Mouse (Mus musculus): ENCODE data around the gene Dcun1d2.
"Not testable (repeated sequence)": the region's sequence is repeated elsewhere in the genome, so short reads cannot be mapped to it uniquely, and the experiment has no call there.

Gene Dcun1d2

DNA sequence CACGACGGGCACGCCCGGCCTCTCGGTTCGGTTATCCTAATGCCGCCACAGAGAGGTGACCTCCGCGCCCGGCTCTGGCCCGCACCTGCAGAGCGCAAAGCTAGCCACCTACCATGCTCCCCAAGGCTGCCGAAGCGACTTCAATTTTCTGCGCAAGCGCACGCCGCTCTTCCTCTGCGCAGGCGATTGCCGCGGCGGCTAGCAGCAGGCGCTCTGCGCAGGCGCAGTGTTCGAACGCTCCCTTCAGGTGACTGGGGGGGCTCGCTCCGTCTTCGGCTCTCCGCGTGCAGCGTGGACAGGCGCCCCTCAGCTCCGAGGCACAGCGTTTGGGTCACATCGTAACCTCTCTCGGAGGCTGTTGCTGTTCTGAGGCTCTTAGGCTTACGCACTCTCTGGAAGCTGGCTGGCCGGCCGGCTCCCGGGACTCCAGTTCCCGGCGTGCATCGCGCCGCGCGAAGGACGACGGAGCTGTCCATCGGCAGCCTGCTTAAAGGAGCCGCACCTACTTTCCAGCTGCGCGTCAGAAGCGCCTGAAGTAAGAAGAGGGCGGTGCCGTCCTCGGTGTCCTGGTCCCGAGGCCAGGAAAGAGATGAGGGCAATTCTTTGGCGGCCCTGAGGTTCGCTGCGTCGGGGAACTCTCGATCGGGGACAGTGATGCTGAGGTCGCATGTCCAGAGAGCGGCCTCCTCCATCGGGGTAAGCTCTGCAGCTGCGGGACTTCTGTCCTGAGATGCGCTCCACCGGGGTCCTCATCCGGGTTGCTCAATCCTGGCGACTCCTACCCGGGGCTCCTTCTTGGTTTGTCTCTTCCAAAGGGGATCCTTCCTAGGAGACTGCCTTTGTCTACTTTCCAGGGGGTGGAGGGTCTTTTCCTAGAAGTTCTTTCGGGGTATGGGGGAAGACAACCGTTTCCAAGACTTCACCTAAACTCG, at the start of gene Dcun1d2, which contains the start of gene Tmco3:
Gene Dcun1d2 (minus strand): TSS at position 440 of the 932 bp plus-strand sequence.
Gene Tmco3 (plus strand): TSS at position 499 of the 932 bp plus-strand sequence.
- peak; percentile 84 for DNase-seq (ENCODE audit: extremely low read depth, low read depth)

DNA sequence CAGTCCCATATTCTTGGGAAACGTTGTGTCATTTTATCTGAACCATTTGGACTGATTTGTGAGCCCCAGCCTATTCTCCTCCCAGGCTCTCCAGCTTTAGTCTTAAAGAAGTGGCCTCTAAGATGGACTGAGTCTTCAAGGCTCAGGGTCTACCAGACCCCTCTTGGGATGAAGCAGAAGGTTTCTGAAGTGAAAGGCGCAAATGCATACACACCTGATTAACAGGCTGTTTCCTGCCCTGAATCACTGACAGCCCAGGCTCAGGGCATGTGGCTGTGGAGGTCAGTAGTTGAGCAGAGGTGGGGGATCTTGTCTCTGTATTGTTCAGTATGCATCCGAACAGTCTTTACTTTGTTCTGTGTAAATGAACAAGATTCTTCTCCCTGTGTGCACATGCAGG, 49.7 kb upstream of the Dcun1d2 start:
- no peak for DNase-seq (ENCODE audit: extremely low read depth, low read depth)

DNA sequence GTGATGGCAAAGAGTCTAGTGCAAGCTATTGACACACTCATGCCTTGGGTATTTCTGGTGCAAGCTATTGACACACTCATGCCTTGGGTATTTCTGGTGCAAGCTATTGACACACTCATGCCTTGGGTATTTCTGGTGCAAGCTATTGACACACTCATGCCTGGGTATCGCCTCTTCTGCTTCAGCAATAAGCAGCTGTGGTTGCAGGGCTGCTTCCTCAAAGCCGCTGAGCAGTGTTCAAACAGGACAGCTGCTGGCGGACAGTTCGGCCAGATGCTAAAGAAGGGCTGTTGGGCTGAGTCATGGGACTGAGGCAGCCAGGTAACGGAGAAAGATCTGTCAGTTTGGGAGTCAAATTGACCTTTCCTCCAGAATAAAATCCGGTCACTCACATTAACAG, 49.3 kb upstream of the Dcun1d2 start:
- DNase-seq (ENCODE audit: extremely low read depth, low read depth): not testable (repeated sequence)

DNA sequence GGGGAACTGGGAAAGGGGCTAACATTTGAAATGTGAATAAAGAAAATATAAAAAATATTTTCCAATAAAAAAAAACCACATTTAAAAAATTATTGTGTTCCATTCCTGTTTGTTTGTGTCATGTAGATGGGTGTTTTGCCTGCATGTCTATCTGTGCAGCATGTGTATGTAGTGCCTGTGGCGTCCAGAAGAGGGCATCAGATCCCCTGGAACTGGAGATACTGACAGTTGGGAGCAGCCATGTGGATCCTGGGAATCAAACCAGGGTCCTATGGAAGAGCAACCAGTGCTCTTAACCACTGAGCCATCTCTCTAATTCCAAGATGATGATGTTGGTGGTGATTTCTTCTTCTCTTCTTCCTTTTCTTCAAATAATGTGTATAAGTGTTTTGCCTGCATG, 46.7 kb upstream of the Dcun1d2 start:
- DNase-seq (ENCODE audit: extremely low read depth, low read depth): no peak

DNA sequence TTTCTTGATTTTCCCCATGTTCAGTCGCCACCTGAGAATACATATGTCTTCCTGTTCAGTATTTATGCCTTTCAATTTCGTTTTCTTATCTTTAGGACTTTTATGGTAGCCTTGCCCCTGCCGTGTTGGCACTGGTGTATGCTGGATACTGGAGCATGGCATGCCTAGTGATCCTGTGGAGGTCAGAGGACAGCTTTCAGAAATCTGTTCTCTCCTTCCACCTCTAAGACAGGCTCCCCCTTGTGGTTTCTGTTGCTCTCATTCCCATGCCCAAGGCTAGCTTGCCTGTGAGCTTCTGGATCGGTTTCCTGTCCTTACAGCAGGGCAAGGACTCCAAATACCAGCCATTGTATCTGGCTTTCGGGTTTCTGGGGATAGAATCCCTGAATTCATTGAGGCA, 38.7 kb upstream of the Dcun1d2 start:
- DNase-seq (ENCODE audit: extremely low read depth, low read depth): no peak

DNA sequence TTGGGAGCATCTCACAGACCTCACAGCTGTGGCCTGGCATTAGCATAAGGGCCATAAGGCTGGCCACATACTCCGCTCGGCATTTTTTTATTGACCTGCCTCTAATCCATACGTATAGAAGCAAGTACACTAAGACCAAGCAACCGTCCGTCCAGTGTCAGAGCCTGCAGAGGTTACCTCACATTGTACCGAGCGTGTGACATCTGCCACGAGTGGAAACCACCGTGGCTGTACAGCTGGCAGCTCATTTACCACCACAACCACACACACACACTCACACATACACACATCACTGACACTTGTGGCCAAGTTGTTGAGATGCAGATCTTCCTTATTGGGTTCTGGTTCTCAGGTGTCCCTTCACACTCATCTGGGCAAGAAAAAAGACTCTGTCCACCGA, 28.7 kb upstream of the Dcun1d2 start:
- DNase-seq (ENCODE audit: extremely low read depth, low read depth): no peak

DNA sequence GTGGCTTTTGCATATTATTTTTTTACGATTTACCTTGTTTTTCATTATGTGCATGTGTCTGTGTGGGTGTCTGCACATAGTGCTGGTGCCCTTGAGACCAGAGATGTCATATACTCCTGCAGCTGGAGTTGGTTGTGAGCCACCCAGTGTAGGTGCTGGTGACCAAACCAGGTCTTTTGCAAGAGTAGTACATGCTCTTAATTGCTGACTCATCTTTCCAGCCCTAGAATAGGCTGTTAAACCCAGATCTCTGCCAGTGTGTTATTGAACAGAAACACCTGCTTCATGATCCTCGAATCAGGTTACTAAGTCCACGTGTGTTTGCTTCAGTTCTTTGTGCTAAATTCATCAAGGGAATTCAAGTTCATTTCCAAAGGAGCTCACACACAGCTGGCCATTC, 27.0 kb upstream of the Dcun1d2 start:
- no peak for DNase-seq (ENCODE audit: extremely low read depth, low read depth)

DNA sequence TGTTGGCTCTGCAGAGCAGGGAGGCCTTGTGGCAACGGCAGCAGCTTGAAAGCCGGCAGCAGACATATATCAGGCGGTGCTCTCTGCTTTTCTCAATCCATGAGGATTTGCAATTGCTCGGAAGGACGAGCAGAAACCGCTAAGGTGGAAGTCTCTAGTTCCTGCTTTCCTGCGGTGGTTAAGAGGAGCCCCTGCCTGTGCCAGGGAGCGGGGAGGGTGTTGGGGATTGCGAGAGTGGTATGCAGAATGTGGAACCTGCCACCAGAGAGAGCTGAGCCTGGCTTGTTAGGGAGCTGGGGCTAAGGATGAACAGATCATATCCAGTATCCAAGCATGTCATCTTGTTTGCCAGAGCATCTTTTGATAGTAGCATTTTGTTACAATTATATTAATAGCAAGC, 19.0 kb upstream of the Dcun1d2 start:
- DNase-seq (ENCODE audit: extremely low read depth, low read depth): no peak

DNA sequence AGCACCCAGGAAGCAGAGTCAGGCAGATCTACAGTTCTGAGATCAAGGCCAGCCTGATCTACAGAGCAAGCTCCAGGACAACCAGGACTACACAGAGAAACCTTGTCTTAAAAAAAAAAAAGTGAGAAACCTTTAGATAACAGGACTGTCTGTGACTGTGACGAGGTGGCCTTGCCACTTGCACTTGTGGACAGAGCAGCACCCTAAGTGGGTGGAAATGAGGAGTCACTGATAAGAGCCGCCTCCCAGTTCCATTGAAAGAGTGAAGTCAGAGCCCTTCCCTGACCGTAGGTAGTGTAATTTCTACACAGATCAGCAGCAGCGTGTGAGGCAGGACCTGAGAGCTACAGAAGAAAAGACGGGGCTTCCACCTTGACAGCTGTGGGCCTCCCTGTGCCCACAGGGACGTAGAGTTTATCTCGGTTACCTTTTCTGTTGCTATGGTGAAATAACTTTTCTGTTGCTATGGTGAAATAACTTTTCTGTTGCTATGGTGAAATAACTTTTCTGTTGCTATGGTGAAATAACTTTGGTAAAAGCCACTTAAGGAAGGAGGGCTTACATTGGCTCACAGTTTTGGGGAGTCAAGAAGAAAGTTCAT, 18.5 kb upstream of the Dcun1d2 start:
- DNase-seq (ENCODE audit: extremely low read depth, low read depth): no peak

DNA sequence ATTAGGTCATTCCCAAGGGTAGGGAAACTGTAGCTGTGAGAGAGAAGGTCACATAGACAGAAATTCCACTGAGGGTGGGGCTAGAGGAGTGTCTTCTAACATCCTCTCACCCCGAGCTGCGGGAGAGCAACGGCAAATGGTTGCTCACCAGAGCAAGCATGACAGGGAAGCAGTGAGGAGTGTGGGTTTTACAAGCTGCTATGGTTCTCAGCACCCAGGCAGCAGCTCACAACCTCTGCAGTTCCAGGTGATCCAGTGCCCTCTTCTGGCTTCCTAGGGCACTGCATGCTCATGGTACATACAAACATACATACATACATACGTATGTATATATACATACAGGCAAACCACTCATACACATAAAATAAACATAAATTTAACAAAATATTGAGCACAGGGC, 18.0 kb upstream of the Dcun1d2 start:
- DNase-seq (ENCODE audit: extremely low read depth, low read depth): no peak

DNA sequence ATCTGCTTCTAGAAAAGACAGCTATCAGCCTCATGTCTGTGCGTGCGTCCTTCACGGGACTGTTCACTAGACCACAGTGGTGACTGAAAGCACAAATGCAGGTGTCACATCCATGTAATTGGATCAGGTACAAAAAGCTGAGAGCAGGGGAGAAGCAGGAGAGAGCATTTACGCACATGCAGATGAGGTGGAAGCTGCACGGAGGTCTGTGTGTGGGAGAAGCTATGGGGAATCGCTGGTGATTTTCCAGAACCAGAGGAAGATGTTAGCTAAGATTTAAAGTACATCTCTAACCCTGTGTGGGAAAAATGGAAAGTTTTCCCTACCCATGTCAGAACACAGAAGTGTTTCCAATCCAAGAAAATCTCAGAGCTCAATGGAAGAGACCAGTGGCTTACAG, 17.5 kb upstream of the Dcun1d2 start:
- no peak for DNase-seq (ENCODE audit: extremely low read depth, low read depth)

DNA sequence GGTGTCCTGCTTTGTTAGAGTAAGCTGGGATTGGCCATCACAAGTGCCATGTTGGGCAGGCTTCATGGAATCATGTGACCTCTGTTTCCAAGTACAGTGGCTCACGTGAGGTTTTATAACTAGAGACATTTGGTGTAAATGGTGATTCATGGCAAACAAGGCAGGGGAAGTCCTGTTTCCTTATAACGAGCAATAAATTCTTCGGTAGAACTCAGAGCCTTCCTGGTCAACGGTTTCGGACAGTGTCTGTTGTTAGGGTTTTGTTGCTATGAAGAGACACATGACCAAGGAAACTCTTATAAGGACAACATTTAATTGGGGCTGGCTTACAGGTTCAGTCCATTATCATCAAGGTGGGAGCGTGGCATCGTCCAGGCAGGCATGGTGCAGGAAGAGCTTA, 13.1 kb upstream of the Dcun1d2 start:
- no peak for DNase-seq (ENCODE audit: extremely low read depth, low read depth)

DNA sequence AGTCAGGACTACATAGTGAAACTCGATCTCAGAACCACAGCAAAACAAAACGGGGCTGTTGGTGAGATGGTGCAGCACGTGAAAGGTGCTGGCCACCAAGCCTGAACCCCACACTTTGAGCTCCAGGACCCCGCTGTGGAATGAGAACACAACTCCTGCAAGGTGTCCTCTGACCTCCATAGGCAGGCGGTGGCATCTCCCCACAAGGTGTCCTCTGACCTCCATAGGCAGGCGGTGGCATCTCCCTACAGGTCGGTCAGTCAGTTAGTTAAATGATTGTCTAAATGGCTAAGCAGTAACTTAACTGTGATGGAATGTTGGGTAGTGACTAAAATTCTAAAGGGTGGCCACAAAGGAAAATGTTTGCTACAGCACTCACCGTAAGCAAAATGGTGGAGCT, 11.6 kb upstream of the Dcun1d2 start:
- DNase-seq (ENCODE audit: extremely low read depth, low read depth): no peak

DNA sequence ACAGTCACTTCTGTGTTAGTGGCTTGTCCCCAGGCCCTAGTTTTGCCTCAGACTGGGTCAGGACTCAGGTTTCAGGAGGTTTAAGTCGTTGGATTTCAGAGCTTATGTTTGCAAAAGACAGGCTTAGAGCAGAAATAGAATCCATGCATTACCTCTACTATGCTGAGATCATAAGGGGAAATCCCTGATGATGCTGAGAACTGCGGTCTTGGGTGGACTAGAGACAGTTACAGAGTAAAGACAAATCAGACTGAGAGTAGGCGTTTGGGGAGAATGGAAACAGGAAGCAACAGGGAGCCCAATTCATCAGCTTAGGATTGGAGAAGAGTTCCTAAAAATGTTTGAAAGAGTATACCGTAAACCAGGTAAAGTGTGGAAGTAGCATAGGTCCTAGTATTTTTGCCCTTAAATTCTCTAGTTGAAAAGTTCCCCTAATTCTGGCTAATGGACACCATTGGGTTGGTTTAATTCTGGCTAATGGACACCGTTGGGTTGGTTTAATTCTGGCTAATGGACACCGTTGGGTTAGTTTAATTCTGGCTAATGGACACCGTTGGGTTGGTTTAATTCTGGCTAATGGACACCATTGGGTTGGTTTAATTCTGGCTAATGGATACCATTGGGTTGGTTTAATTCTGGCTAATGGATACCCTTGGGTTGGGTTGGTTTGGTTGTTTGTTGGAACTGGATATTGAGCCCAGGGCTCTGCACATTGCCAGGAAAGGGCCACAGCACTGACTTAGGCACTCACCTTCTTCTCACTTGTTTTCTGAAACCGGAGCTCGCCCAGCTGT, 5.9 kb upstream of the Dcun1d2 start:
- no peak for DNase-seq (ENCODE audit: extremely low read depth, low read depth)

DNA sequence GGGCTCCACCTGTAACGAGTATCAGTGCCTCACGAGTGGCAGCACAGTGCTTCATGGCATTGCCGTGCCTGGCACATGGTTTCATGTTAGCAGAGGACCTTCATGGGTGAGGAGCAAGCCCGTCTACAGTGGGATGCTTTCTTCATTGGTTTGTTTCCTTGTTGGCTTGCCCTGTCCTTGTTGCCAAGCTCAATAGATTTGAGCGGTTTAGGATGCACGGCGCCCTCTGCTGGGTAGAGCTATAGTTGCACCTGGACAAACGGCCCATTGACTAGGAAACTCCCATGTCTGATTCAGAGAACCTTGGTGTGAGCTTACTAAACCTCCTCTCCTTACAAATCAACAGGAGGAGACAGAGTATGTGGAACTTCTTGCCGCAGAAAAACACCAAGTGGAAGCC, 4.4 kb upstream of the Dcun1d2 start:
- DNase-seq (ENCODE audit: extremely low read depth, low read depth): peak; percentile 44

DNA sequence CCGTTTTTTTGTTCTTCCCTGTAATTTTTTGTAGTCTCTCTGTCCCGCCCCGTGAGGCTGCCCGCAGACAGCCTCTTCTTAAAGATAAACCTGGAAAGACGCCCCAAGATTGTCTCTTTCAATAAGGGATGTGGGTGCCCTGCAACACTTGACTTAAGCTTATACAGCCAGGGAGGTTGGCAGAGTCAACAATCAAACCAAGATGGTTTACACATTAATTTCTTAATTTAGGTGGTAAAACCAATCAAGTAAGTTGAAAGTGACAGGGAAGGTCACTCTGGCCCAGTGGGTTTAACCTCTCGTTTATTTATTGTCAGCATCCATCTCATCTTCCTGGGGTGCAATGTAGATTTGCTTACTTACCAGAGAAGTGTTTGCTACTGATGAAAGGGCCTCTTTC, 715 bp upstream of the Dcun1d2 start:
- peak; percentile 41 for DNase-seq (ENCODE audit: extremely low read depth, low read depth)

DNA sequence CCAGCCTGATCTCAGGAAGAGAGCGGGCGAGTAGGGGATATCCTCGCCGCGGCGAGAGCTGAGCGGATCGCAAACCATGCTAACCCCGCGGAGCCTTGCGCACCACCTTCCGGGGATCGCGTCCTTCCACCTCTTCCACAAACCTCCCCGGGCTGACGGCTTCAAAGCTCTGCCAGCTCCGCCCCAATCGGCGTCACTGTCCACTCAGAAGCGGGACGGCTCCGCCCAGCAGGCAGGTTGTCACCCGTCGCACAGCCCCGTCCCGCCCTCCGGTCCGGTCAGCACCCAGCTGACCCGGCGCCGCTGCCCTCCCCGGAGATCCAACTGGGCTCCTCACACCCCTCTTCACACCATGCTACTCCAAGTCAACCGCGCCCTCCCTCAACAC, 633 bp downstream of the Dcun1d2 start:
- DNase-seq (ENCODE audit: extremely low read depth, low read depth): peak; percentile 65

DNA sequence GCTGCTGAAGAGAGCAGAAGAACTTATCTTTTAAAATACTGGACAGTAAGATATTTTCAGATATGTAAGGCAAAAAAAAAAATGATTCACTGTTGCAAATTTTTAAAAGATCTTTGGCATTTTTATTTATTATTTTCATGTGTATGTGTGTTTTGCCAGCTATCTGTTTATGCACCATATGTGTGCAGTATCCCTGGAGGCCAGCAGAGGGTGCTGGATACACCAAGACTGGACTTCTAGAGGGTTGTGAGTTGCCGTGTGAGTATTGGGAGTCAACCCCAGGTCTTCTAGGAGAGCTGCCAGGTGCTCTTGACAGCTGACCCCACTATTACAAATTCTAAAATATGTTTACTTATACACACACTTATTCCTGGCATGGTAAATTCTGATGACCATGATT, 4.7 kb downstream of the Dcun1d2 start:
- no peak for DNase-seq (ENCODE audit: extremely low read depth, low read depth)

DNA sequence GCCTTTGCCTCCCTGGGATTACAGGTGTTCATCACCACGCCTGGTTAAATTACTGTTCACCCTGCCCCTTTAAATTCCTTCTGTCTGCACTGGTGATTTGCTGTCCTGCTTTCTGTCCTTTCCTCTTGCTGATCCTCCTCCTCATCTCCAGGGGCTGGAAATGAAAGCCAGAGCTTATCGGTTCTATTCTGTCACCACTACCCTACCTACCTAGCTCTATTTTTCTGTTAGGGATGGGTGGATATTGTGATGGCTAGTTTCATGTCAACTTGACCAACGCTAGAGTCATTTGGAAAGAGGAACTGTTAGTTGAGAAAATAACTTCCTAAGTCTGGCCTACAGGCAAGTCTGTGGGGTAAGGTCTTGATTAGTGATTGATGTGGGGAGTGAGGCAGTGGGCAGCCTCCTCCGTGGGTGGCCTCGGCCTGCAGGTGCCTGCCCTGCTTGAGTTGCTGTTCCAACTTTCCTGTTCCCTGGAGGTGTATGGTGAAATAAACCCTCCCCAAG, 10.9 kb downstream of the Dcun1d2 start:
- no peak for DNase-seq (ENCODE audit: extremely low read depth, low read depth)

DNA sequence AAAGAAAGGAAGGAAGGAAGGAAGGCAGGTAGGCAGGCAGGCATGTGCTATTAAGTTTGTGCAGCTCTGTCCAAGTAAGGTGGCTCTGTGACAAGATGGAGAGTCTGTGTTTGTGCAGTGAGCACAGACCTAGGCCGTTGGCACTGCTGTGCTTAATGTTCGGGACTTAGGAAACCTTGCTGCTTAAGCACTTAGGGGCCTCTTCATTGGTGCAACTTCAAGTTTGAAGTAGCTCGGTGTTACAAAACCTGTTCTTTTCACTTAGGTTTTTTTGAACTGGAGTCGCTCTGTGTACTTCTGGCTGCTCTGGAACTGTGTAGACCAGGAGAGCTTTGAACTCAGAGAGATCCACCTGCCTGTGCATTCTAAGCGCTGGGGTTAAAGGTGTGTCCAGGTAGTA, 15.1 kb downstream of the Dcun1d2 start:
- DNase-seq (ENCODE audit: extremely low read depth, low read depth): no peak

DNA sequence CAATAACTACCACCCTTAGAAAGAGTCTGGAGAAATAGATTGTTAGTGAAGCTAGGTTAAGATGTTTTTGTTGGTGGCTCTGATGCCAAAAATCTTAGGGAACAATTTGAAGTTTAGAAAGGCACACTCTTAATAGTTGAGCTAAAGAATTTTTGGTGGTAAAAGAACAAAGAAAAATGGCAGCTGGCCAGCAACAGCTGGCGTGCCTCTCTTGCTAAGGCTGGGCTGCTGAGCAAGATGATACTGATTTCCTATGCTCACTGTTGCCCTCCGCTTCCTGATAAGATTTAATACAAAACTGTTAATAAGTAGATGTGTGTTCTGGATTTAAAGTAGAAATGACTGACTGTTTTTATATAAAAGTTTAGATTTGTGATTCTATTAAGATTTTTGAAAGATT, 20.4 kb downstream of the Dcun1d2 start:
- no peak for DNase-seq (ENCODE audit: extremely low read depth, low read depth)

DNA sequence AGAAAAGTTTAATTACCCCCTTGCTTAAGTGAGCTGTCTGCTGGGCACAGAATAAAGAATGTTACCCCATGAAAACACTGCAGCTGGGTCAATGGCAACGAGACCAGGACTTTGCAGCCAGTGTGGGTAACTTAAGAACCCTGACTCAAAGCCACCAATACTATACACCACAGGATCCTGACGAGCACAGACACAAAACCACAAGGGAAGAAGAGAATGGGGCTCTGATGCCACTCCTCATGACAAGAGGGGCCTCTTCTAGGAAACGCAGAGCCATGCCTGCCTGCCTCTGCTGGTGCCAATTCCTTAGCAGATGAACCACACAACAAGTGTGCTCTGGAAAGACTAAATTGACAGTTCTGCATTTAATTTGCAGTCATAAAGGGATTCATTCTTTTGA, 24.6 kb downstream of the Dcun1d2 start:
- no peak for DNase-seq (ENCODE audit: extremely low read depth, low read depth)

Measured in MEL-GATA-1-ER (cell line).